Mouse (Mus musculus) forebrain, embryonic 16.5 days (tissue): Measurements from ENCODE around the gene Cenpj. TPM values are rescaled to one million over a fixed set of nuclear protein-coding genes. Genes with fewer than 3 reads are reported as not detected.
A peak's percentile ranks its signal among the peaks of the same experiment; 100 is the strongest.

ENCODE experiments used
- ATAC-seq: fragments of 200-750 bp; cut with Nextera tagmentation; 2 replicates; pipeline ENCODE4 v1.8.0; 2017; ENCODE audit warnings: mild to moderate bottlenecking, moderate library complexity
- H3K27ac ChIP-seq: fragments of 300-500 bp; sonication (generic); 2 replicates; pipeline ENCODE4 v1.5.1; 2014; ENCODE audit warnings: low read length, control low read depth
- H3K27me3 ChIP-seq: fragments of 300-500 bp; sonication (generic); replicated peaks from 2 replicates; pipeline ENCODE4 v1.6.1; 2014; ENCODE audit warnings: low read length; ENCODE audit not compliant: control insufficient read depth, insufficient read depth
- H3K36me3 ChIP-seq: fragments of 300-500 bp; sonication (generic); 2 replicates; pipeline ENCODE4 v1.6.1; 2014; ENCODE audit not compliant: control insufficient read depth, insufficient read depth
- H3K4me1 ChIP-seq: fragments of 300-500 bp; sonication (generic); replicated peaks from 2 replicates; pipeline ENCODE4 v1.6.1; 2014; ENCODE audit warnings: low read length; ENCODE audit not compliant: control insufficient read depth, insufficient read depth
- H3K4me2 ChIP-seq: fragments of 300-500 bp; sonication (generic); 2 replicates; pipeline ENCODE4 v1.6.1; 2014; ENCODE audit warnings: mild to moderate bottlenecking, low read length, control low read depth
- H3K4me3 ChIP-seq: fragments of 300-500 bp; sonication (generic); replicated peaks from 2 replicates; pipeline ENCODE4 v1.5.1; 2014; ENCODE audit warnings: mild to moderate bottlenecking, low read length, control low read depth
- H3K9ac ChIP-seq: fragments of 300-500 bp; sonication (generic); replicated peaks from 2 replicates; pipeline ENCODE4 v1.6.1; 2014; ENCODE audit warnings: low read depth, low read length, control low read depth
- H3K9me3 ChIP-seq: fragments of 300-500 bp; sonication (generic); 2 replicates; pipeline ENCODE4 v1.6.1; 2016; ENCODE audit warnings: low read length; ENCODE audit not compliant: control insufficient read depth
- WGBS: fragments of 180-500 bp; shearing (Covaris S2); extraction: QIAGEN DNeasy Blood & Tissue Kit; methylation state at CpG from one replicate; pipeline ENCODE4 v1.1.7; 2014; 5-methylcytosine and 5-hydroxymethylcytosine counted together
- polyA plus RNA-seq: library from polyadenylated mRNA; unstranded; fragments of >200 nt; fragmentation: Nextera tagmentation; extraction: Ambion mirVana; gene quantifications from 2 replicates; pipeline ENCODE4 v1.2.1, GENCODE M21; 2015

The Cenpj gene
- polyA plus RNA-seq: 14.7 and 18.2 TPM in 2 replicates

DNA sequence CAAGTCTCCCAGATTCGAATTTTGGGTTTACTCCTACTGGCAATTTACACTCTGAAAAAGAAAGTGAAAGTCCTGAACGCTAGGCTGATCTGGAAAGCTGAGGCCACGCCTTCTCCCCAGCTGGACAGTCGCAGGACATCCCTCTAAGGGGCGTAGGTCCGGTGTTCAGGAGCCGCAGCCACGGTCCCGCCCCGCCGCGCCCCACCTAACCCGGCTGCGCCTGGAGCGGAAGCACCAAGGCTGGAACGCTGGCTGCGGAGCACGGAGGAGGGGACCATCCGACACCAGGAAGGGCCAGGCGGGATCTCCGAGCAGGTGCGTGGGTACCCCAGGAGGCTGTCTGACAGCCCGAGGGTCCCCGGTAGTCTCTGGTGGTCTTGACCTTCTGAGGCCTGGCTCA lies at the start of gene Cenpj, which contains the start of gene Parp4:
TSS of gene Cenpj (minus strand) at position 10 of the 400 bp plus-strand sequence.
TSS of gene Parp4 (plus strand) at position 204 of the 400 bp plus-strand sequence.
- Histone ChIP-seq H3K27ac (no peak within 1 kb of the TSS), H3K4me2 (peak within 1 kb of the TSS; percentile 65), H3K4me3 (peak within 1 kb of the TSS; percentile 46), H3K9ac (peak within 1 kb of the TSS; percentile 54), H3K36me3 (no peaks in the 10 kb centered on the region), H3K27me3 (no peaks in the 10 kb centered on the region), H3K4me1 (peaks cover 6% of the 10 kb centered on the region), H3K9me3 (no peaks in the 10 kb centered on the region)
- ATAC-seq: no peak
- under 1% methylated on average over 24 of the region's 24 CpGs for WGBS

- no peak overlapping the region for H3K4me3 ChIP-seq
- no peak overlapping the region for H3K4me2 ChIP-seq
- H3K4me1 ChIP-seq: no peaks in the 10 kb centered on the region
- no peaks in the 10 kb centered on the region for H3K27me3 ChIP-seq
- no peaks in the 10 kb centered on the region for H3K9me3 ChIP-seq
- no peaks in the 10 kb centered on the region for H3K36me3 ChIP-seq
- WGBS: 91% methylated on average over 8 of the region's 8 CpGs
- H3K27ac ChIP-seq: no peak overlapping the region
- ATAC-seq: no peak
- no peak overlapping the region for H3K9ac ChIP-seq
Measured at GRCm38 (mm10) chr14:56620425-56620824, 45.2 kb upstream of the Cenpj start.

DNA sequence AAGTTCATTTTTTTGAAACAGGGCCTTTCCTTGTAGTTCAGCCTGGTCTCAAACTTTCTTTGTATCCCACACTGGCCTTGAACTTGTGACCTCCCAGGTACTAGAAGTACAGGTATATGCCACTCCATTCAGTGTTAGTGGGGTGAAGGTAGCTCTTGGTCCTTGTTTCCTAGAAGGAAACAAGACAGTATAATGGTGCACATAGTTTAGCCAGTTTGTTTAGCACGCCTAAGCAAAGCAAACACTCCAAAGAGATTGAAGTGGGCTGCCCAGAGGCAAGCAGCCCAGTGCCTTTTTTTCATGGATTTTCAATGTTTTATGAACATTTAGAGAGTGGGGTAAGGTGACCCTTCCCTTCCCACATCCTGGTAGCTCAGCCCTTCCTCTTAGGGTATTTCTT lies 42.2 kb upstream of the Cenpj start:
- ATAC-seq: no peak
- Histone ChIP-seq H3K27ac (no peak overlapping the region), H3K36me3 (no peaks in the 10 kb centered on the region), H3K9me3 (no peaks in the 10 kb centered on the region), H3K9ac (no peak overlapping the region), H3K27me3 (no peaks in the 10 kb centered on the region), H3K4me3 (no peak overlapping the region), H3K4me2 (no peak overlapping the region), H3K4me1 (no peaks in the 10 kb centered on the region)
- WGBS: 81% methylated on average over 1 of the region's 1 CpGs

GRCm38 (mm10) chr14:56613212-56613611 lies 38.0 kb upstream of the Cenpj start:
- Histone ChIP-seq H3K27me3 (no peaks in the 10 kb centered on the region), H3K4me2 (no peak overlapping the region), H3K36me3 (no peaks in the 10 kb centered on the region), H3K9ac (no peak overlapping the region), H3K4me3 (no peak overlapping the region), H3K27ac (no peak overlapping the region), H3K9me3 (no peaks in the 10 kb centered on the region), H3K4me1 (no peaks in the 10 kb centered on the region)
- WGBS: 85% methylated on average over 3 of the region's 3 CpGs
- ATAC-seq: no peak

DNA sequence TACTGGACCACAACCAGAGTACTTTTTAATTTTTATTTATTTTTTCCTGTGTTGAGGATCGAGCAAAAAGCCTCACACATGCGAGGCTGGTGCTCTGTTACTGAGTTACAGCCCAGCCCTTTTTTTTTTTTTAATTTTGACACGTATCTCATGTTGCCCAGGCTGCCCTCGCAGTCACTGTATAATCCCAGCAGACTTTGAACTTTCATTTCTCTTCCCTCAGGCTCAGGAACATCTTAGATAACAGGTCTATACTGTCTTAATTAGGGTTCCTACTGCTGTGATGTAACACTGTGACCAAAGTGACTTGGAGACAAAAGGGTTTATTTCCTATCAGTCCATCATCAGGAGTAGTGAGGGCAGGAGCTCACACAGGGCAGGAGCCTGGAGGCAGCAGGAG lies 29.9 kb upstream of the Cenpj start:
- Histone ChIP-seq H3K4me1 (0 out of 2 replicates have a peak, but pooled peaks cover 4% of the 10 kb centered on the region), H3K4me3 (no peak overlapping the region), H3K36me3 (no peaks in the 10 kb centered on the region), H3K4me2 (no peak overlapping the region), H3K27ac (no peak overlapping the region), H3K9me3 (no peaks in the 10 kb centered on the region), H3K9ac (no peak overlapping the region), H3K27me3 (no peaks in the 10 kb centered on the region)
- no peak for ATAC-seq
- WGBS: 83% methylated on average over 4 of the region's 4 CpGs

DNA sequence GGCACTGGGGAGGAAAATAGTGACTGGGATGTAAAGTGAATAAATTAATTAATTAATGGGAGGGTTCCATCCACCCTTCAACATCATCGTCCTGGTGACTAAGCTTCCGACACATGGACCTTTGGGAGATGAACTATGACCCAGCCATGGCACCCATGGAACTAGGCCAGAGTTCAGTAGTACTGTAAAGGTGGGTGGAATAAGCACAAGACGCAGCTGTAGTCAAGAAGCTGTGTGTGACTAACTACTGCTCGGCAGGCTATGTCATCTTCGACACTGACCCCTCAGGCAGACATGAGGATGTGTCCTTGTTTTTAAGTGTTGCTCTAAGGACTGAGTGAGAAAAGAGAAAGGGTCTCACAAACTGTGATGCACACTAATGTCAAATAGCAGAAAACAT lies 29.2 kb upstream of the Cenpj start:
- 94% methylated on average over 5 of the region's 5 CpGs for WGBS
- Histone ChIP-seq H3K27me3 (no peaks in the 10 kb centered on the region), H3K4me1 (0 out of 2 replicates have a peak, but pooled peaks cover 4% of the 10 kb centered on the region), H3K4me3 (no peak overlapping the region), H3K9me3 (no peaks in the 10 kb centered on the region), H3K9ac (no peak overlapping the region), H3K27ac (no peak overlapping the region), H3K4me2 (no peak overlapping the region), H3K36me3 (no peaks in the 10 kb centered on the region)
- ATAC-seq: no peak

DNA sequence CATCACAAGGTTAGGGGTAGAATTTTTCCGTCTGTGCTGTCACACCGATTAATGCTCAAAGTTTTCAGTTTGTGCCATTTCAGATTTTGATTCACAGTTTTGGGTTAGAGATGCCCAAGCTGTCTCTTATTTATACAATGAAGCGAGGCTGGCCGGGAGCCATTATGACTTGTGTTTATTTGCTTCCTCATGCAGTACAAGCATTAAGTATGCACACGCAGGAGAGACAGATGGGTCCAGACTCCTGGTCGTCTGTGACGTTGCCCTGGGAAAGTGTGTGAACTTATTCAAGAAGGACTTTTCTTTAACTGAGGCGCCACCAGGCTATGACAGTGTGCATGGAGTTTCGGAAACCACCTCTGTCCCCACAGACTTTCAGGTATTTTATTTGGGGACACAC lies 26.8 kb upstream of the Cenpj start:
- H3K4me2 ChIP-seq: no peak overlapping the region
- ATAC-seq: peak; percentile 84
- 58% methylated on average over 9 of the region's 9 CpGs for WGBS
- no peaks in the 10 kb centered on the region for H3K27me3 ChIP-seq
- H3K9me3 ChIP-seq: no peaks in the 10 kb centered on the region
- no peaks in the 10 kb centered on the region for H3K36me3 ChIP-seq
- H3K4me3 ChIP-seq: no peak overlapping the region
- 0 out of 2 replicates have a peak, but pooled peaks cover 4% of the 10 kb centered on the region for H3K4me1 ChIP-seq
- no peak overlapping the region for H3K9ac ChIP-seq
- no peak overlapping the region for H3K27ac ChIP-seq

- Histone ChIP-seq H3K4me3 (no peak overlapping the region), H3K4me1 (0 out of 2 replicates have a peak, but pooled peaks cover 4% of the 10 kb centered on the region), H3K9me3 (no peaks in the 10 kb centered on the region), H3K9ac (no peak overlapping the region), H3K27ac (no peak overlapping the region), H3K27me3 (no peaks in the 10 kb centered on the region), H3K36me3 (no peaks in the 10 kb centered on the region), H3K4me2 (no peak overlapping the region)
- WGBS: 44% methylated on average over 6 of the region's 6 CpGs
- ATAC-seq: no peak
Measured at GRCm38 (mm10) chr14:56598759-56599158, 23.5 kb upstream of the Cenpj start.

- ATAC-seq: no peak
Measured at GRCm38 (mm10) chr14:56594811-56595210, 19.6 kb upstream of the Cenpj start.

DNA sequence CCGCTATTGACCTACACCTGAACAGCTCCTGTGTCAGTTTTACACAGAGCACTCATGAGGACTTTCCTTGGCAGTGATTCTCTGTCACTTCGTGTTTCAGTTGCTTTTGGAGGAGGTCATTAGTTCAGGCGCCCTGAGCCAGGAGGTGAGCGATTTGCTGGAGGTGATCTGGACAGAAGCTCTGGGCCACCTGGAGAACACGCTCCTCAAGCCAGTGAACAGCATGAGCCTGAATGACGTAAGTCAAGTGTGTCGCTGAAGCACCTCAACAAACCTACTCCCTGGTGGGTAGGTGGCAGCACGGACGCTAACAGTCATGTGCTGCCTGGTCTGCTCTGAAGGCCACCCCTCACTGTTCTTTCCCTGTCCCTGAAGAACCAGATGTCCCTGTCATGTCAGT lies 17.0 kb upstream of the Cenpj start:
- H3K9me3 ChIP-seq: no peaks in the 10 kb centered on the region
- no peak overlapping the region for H3K4me3 ChIP-seq
- ATAC-seq: no peak
- H3K36me3 ChIP-seq: no peaks in the 10 kb centered on the region
- no peaks in the 10 kb centered on the region for H3K4me1 ChIP-seq
- 94% methylated on average over 9 of the region's 9 CpGs for WGBS
- no peak overlapping the region for H3K9ac ChIP-seq
- H3K4me2 ChIP-seq: no peak overlapping the region
- H3K27me3 ChIP-seq: no peaks in the 10 kb centered on the region
- no peak overlapping the region for H3K27ac ChIP-seq

More at GRCm38 (mm10) chr14:56594811-56595210, 19.6 kb upstream of the Cenpj start:
- Histone ChIP-seq H3K27me3 (no peaks in the 10 kb centered on the region), H3K4me1 (no peaks in the 10 kb centered on the region), H3K9me3 (no peaks in the 10 kb centered on the region), H3K27ac (no peak overlapping the region), H3K4me3 (no peak overlapping the region), H3K9ac (no peak overlapping the region), H3K4me2 (no peak overlapping the region), H3K36me3 (no peaks in the 10 kb centered on the region)
- WGBS: 93% methylated on average over 1 of the region's 1 CpGs
